Mouse (Mus musculus) heart, adult 11 months (tissue): Measurements from ENCODE around the gene R3hdml.

Source experiments
- DNase-seq: peaks from one replicate; pipeline ENCODE4 v3.0.0; 2022

R3hdml gene

GRCm38 (mm10) chr2:163541568-163542182, 49.6 kb downstream of the R3hdml start:
- DNase-seq = peak; percentile 89

- DNase-seq = no peak
These were observed 50.6 kb downstream of the R3hdml start for GRCm38 (mm10) chr2:163542674-163543073.

- no peak for DNase-seq
These were observed 54.7 kb downstream of the R3hdml start for GRCm38 (mm10) chr2:163546623-163547318.

DNA sequence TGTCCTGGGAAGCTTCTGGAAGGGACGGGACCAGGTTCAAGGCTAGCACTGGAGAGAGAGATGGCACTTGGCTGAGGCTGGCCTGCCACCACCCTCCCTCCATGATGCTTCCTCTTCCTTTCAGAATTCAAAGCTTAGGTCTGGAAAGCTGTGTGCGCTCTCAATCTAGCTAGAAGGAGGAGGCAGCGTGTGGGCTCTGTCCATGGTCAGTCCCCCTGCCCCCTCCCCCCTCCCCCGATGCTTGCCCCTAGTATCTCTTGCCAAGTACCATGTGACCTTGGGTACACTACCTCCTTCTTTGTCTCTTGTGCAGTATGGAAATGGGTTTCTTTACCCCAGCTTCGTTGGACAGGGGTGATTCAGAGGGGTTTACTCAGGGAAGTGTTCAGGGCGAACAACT, 56.7 kb downstream of the R3hdml start:
- no peak for DNase-seq

DNA sequence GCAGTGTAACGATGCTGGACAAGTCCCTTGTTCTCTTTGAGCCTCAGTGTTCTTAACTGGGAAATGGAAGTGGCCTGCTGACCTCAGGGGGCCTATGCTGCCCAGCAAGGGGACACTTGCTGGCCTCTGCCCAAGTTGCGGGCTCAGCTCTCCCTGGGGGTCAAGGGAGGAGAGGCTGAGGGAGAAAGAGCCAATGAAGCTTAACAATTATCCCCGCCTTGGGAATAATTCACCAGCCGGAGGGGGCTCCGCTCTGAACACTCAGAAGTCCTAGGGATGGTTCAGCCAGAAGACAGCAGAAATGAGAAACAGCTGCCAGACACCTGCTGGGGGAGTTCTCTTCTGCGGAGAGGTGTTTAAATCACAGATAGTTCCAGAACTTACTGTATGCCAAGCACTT, 57.7 kb downstream of the R3hdml start:
- no peak for DNase-seq
